Mouse (Mus musculus) lung, postnatal 0 days (tissue): ENCODE measurements around the gene Mon2.

Source experiments
- CTCF ChIP-seq: IDR thresholded peaks from 2 replicates; pipeline ENCODE4 v1.5.1; 2016; ENCODE audit warnings: antibody characterized with exemption, mild to moderate bottlenecking
- EP300 ChIP-seq: IDR thresholded peaks from 2 replicates; pipeline ENCODE4 v1.6.1; 2016; ENCODE audit warnings: antibody characterized with exemption, mild to moderate bottlenecking, control low read depth

DNA sequence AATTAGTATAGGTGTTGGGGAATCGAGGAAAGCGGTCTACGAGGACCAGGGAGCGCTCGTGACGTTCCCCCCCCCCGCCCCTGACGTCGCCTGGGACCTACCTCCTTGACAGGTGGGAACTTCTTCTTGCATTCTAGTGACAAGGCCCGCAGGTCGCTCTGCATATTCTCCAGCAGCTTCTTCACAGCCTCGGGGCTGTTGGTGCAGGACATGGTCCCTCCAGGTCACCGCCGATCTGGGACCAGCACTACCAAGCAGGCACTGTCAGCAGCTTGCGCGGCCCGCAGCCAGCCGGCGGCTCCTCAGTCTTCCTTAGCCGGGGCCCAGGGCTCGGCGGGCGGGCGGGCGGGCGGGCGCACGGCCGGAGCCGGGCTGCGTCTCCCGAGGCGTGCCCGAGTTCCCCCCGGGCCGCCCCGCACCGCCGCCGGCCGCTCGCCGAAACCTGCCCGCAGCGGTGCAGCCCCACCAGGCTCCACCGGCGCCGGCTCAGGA is 508 bp downstream of the Mon2 start:
- no peak for TF ChIP-seq CTCF
- TF ChIP-seq EP300, result no peak
